Mouse (Mus musculus): ENCODE data around the gene Them7.

Gene Them7

GRCm38 (mm10) chr2:105418629-105419227 is 194.6 kb downstream of the Them7 start:
- no peak for DNase-seq

GRCm38 (mm10) chr2:105427447-105427846 is 203.3 kb downstream of the Them7 start:
- no peak for DNase-seq

GRCm38 (mm10) chr2:105428029-105428428 is 203.9 kb downstream of the Them7 start:
- DNase-seq, result peak; percentile 65

GRCm38 (mm10) chr2:105428467-105428866 is 204.3 kb downstream of the Them7 start:
- DNase-seq, result no peak

Measured in right cerebral cortex, adult 18-20 months (tissue).